Mouse (Mus musculus) embryonic facial prominence, embryonic 12.5 days (tissue): ENCODE measurements around the gene Tnip1. TPM values are rescaled to one million over a fixed set of nuclear protein-coding genes. Genes with fewer than 3 reads are reported as not detected.
A peak's percentile ranks its signal among the peaks of the same experiment; 100 is the strongest.

Experiments
- ATAC-seq: fragments of 200-750 bp; cut with Nextera tagmentation; 2 replicates; pipeline ENCODE4 v1.8.0; 2017; ENCODE audit not compliant: insufficient number of reproducible peaks, insufficient read depth, low FRiP score, low TSS enrichment
- H3K27ac ChIP-seq: fragments of 300-500 bp; sonication (generic); 2 replicates; pipeline ENCODE4 v1.5.1; 2016; ENCODE audit warnings: mild to moderate bottlenecking
- H3K27me3 ChIP-seq: fragments of 300-500 bp; sonication (generic); 2 replicates; pipeline ENCODE4 v1.6.1; 2016; ENCODE audit warnings: mild to moderate bottlenecking, moderate library complexity
- H3K36me3 ChIP-seq: fragments of 300-500 bp; sonication (generic); 2 replicates; pipeline ENCODE4 v1.6.1; 2016; ENCODE audit warnings: mild to moderate bottlenecking
- H3K4me1 ChIP-seq: fragments of 300-500 bp; sonication (generic); 2 replicates; pipeline ENCODE4 v1.6.1; 2016
- H3K4me2 ChIP-seq: fragments of 300-500 bp; sonication (generic); replicated peaks from 2 replicates; pipeline ENCODE4 v1.6.1; 2016; ENCODE audit warnings: mild to moderate bottlenecking, moderate library complexity
- H3K4me3 ChIP-seq: fragments of 300-500 bp; sonication (generic); 2 replicates; pipeline ENCODE4 v1.5.1; 2016; ENCODE audit warnings: mild to moderate bottlenecking
- H3K9ac ChIP-seq: fragments of 300-500 bp; sonication (generic); 2 replicates; pipeline ENCODE4 v1.6.1; 2016; ENCODE audit warnings: mild to moderate bottlenecking, moderate library complexity
- H3K9me3 ChIP-seq: fragments of 300-500 bp; sonication (generic); 2 replicates; pipeline ENCODE4 v1.6.1; 2016; ENCODE audit warnings: mild to moderate bottlenecking, moderate library complexity
- WGBS: fragments of 180-500 bp; shearing (Covaris S2); methylation state at CpG from one replicate; pipeline ENCODE4 v1.1.7; 2016; 5-methylcytosine and 5-hydroxymethylcytosine counted together
- polyA plus RNA-seq: library from polyadenylated mRNA; unstranded; fragments of >200 nt; fragmentation: Nextera tagmentation; extraction: Ambion mirVana; gene quantifications from 2 replicates; pipeline ENCODE4 v1.2.1, GENCODE M21; 2016

Tnip1 gene
- polyA plus RNA-seq, 1 experiment from 2014 or later = 20.0 TPM

DNA sequence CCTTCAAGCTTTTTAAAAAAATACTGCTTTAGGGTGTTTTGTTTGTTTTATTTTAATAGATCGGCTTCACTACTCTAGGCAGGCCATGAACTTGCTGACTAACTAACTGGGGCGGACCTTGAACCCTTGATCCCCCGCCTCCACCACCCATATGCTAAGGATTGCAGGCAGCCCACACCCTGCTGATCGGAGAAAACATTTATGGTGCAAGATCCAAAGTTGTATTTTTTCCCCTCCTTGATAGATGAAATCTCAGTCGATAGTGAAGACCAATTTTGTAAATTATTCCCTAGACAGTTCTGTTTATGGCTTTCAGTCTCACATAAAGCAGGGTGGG lies 95.7 kb downstream of the Tnip1 start:
- Histone ChIP-seq H3K4me1 (peaks cover 14% of the 10 kb centered on the region; the same call in 1 of the 2 replicates), H3K27ac (peak overlapping the region; percentile 89), H3K27me3 (no peaks in the 10 kb centered on the region), H3K4me2 (peak overlapping the region; percentile 59), H3K9me3 (no peaks in the 10 kb centered on the region), H3K36me3 (peaks cover 26% of the 10 kb centered on the region), H3K9ac (peak overlapping the region; percentile 97), H3K4me3 (peak overlapping the region; percentile 90)
- ATAC-seq = no peak
- 4% methylated on average over 5 of the region's 5 CpGs for WGBS

- ATAC-seq = peak; percentile 83
- no peaks in the 10 kb centered on the region for H3K9me3 ChIP-seq
- peak within 1 kb of the TSS; percentile 59 for H3K4me2 ChIP-seq
- H3K27me3 ChIP-seq = no peaks in the 10 kb centered on the region
- H3K9ac ChIP-seq = peak within 1 kb of the TSS; percentile 97
- WGBS = under 1% methylated on average over 105 of the region's 107 CpGs
- H3K4me1 ChIP-seq = peaks cover 14% of the 10 kb centered on the region; the same call in 1 of the 2 replicates
- peak within 1 kb of the TSS; percentile 89 for H3K27ac ChIP-seq
- peaks cover 20% of the 10 kb centered on the region for H3K36me3 ChIP-seq
- H3K4me3 ChIP-seq = peak within 1 kb of the TSS; percentile 90
Observed at GRCm38 (mm10) chr11:54866119-54867048, 96.3 kb downstream of the Tnip1 start, which contains the start of gene Hint1. Gene Hint1, plus strand, starts transcription at chr11:54866383.

GRCm38 (mm10) chr11:54865330-54866085 lies 97.2 kb downstream of the Tnip1 start:
- no peak for ATAC-seq
- Histone ChIP-seq H3K4me3 (peak overlapping the region; percentile 90), H3K27ac (peak overlapping the region; percentile 89; the same call in 1 of the 2 replicates), H3K27me3 (no peaks in the 10 kb centered on the region), H3K9me3 (no peaks in the 10 kb centered on the region), H3K4me1 (peaks cover 14% of the 10 kb centered on the region; the same call in 1 of the 2 replicates), H3K9ac (peak overlapping the region; percentile 97), H3K4me2 (peak overlapping the region; percentile 59), H3K36me3 (peaks cover 14% of the 10 kb centered on the region)
- 68% methylated on average over 6 of the region's 6 CpGs for WGBS

GRCm38 (mm10) chr11:54862621-54863520 lies 99.8 kb downstream of the Tnip1 start:
- Histone ChIP-seq H3K27ac (no peak overlapping the region), H3K4me2 (no peak overlapping the region), H3K4me3 (no peak overlapping the region), H3K36me3 (no peaks in the 10 kb centered on the region), H3K27me3 (no peaks in the 10 kb centered on the region), H3K9ac (no peak overlapping the region), H3K9me3 (no peaks in the 10 kb centered on the region), H3K4me1 (peaks cover 12% of the 10 kb centered on the region)
- no peak for ATAC-seq
- WGBS = 41% methylated on average over 10 of the region's 10 CpGs

DNA sequence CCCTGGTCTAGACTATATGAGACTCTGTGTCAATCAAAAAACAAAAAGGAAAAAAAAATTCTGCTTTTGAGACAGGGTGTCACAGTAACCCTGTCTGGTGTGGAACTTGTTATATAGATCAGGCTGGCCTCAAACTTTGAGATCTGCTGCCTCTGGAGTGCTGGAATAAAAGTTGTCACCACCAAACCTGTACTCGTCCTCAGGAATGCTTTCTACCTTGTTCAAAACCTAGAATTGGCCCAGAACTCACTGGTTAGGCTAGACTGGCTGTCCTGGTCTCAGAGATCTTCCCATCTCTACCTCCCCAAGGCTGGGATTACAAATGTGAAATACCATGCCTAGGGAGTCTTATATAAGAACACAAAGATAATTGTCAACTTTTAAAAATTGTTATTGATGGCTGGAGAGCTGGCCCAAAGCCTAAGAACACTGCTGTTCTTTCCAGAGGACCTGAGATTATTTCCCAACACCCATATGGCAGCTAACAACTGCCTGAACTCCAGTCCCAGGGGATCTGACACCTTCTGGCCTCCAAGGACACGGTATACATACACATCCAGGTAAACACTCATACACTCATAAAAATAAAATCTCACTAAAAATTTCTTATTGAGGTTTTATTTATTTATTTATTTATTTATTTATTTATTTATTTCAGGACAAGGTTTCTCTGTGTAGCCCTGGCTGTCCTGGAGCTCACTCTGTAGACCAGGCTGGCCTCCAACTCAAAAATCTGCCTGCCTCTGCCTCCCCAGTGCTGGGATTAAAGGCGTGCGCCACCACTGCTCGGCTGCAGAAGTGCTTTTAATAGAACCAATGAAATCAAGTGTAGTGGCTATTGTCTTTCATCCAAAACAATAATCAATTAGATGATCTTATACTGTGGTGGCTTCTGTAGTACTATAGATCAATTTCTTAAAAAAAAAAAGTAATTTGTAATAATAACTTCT lies 101.0 kb downstream of the Tnip1 start:
- no peaks in the 10 kb centered on the region for H3K36me3 ChIP-seq
- H3K27me3 ChIP-seq = no peaks in the 10 kb centered on the region
- 92% methylated on average over 5 of the region's 5 CpGs for WGBS
- H3K9ac ChIP-seq = no peak overlapping the region
- H3K4me1 ChIP-seq = peaks cover 6% of the 10 kb centered on the region; the same call in 1 of the 2 replicates
- no peak for ATAC-seq
- no peak overlapping the region for H3K4me3 ChIP-seq
- peak overlapping the region; percentile 56 for H3K4me2 ChIP-seq
- no peaks in the 10 kb centered on the region for H3K9me3 ChIP-seq
- no peak overlapping the region for H3K27ac ChIP-seq

Other genes with a start within 250 kb of the Tnip1 start
- gene Cdc42se2, start 175.2 kb downstream of the Tnip1 start, polyA plus RNA-seq = 114 and 115 TPM in 2 replicates
- 8.9 and 10.2 TPM in 2 replicates for gene Lyrm7, start 102.0 kb downstream of the Tnip1 start, polyA plus RNA-seq
- 635 and 637 TPM in 2 replicates for gene Hint1, start 96.5 kb downstream of the Tnip1 start, polyA plus RNA-seq
- 36.8 and 43.5 TPM in 2 replicates for gene Gpx3, start 60.5 kb downstream of the Tnip1 start, polyA plus RNA-seq
- 204 and 212 TPM in 2 replicates for gene Anxa6, start 70.5 kb upstream of the Tnip1 start, polyA plus RNA-seq
- gene Ccdc69, start 115.2 kb upstream of the Tnip1 start, polyA plus RNA-seq = 0.67 and 0.78 TPM in 2 replicates
- 12.0 and 13.0 TPM in 2 replicates for gene Gm2a, start 135.2 kb upstream of the Tnip1 start, polyA plus RNA-seq
- not detected in 2 replicates for gene Slc36a3, start 188.8 kb upstream of the Tnip1 start, polyA plus RNA-seq
- 0.15 and 0.39 TPM in 2 replicates for gene Slc36a2, start 222.2 kb upstream of the Tnip1 start, polyA plus RNA-seq
- gene Slc36a1, start 241.4 kb upstream of the Tnip1 start, polyA plus RNA-seq = 1.7 and 2.0 TPM in 2 replicates